Mouse (Mus musculus) liver, postnatal 0 days (tissue): ENCODE data around the gene Pde6h. TPM values are rescaled to one million over a fixed set of nuclear protein-coding genes. Genes with fewer than 3 reads are reported as not detected.
A peak's percentile ranks its signal among the peaks of the same experiment; 100 is the strongest.

Source experiments
- ATAC-seq: fragments of 200-750 bp; cut with Nextera tagmentation; 2 replicates; pipeline ENCODE4 v1.8.0; 2017; ENCODE audit warnings: mild to moderate bottlenecking, moderate library complexity
- DNase-seq: peaks from one replicate; pipeline ENCODE4 v3.0.0-alpha.2; 2016
- H3K27ac ChIP-seq: fragments of 300-500 bp; sonication (generic); 2 replicates; pipeline ENCODE4 v1.5.1; 2014; ENCODE audit warnings: antibody characterized with exemption, moderate library complexity, mild to moderate bottlenecking, low read depth
- H3K27me3 ChIP-seq: fragments of 300-500 bp; sonication (generic); 2 replicates; pipeline ENCODE4 v1.6.1; 2014; ENCODE audit warnings: low read length, control low read depth, mixed read lengths; ENCODE audit not compliant: insufficient read depth
- H3K36me3 ChIP-seq: fragments of 300-500 bp; sonication (generic); replicated peaks from 2 replicates; pipeline ENCODE4 v1.6.1; 2014; ENCODE audit warnings: mild to moderate bottlenecking, control low read depth, low read length, moderate library complexity, mixed read lengths; ENCODE audit not compliant: insufficient read depth
- H3K4me1 ChIP-seq: fragments of 300-500 bp; sonication (generic); 2 replicates; pipeline ENCODE4 v1.6.1; 2014; ENCODE audit warnings: antibody characterized with exemption, mild to moderate bottlenecking, control low read depth; ENCODE audit not compliant: insufficient read depth
- H3K4me2 ChIP-seq: fragments of 300-500 bp; sonication (generic); 2 replicates; pipeline ENCODE4 v1.6.1; 2014; ENCODE audit warnings: low read depth, mild to moderate bottlenecking, low read length, moderate library complexity, mixed read lengths
- H3K4me3 ChIP-seq: fragments of 300-500 bp; sonication (generic); 2 replicates; pipeline ENCODE4 v1.5.1; 2014; ENCODE audit warnings: low read depth, low read length
- H3K9ac ChIP-seq: fragments of 300-500 bp; sonication (generic); replicated peaks from 2 replicates; pipeline ENCODE4 v1.6.1; 2014; ENCODE audit warnings: mild to moderate bottlenecking, moderate library complexity
- H3K9me3 ChIP-seq: fragments of 300-500 bp; sonication (generic); 2 replicates; pipeline ENCODE4 v1.6.1; 2016; ENCODE audit warnings: mild to moderate bottlenecking, control low read depth, low read length, mixed read lengths
- CTCF ChIP-seq: sonication (generic); IDR thresholded peaks from 2 replicates; pipeline ENCODE4 v1.5.1; 2016; ENCODE audit warnings: antibody characterized with exemption, low read depth
- EP300 ChIP-seq: IDR thresholded peaks from 2 replicates; pipeline ENCODE4 v1.6.1; 2016; ENCODE audit warnings: antibody characterized with exemption, low read depth, mild to moderate bottlenecking
- WGBS: fragments of 180-500 bp; shearing (Covaris S2); extraction: QIAGEN DNeasy Blood & Tissue Kit; methylation state at CpG from one replicate; pipeline ENCODE4 v1.1.7; 2014; ENCODE audit not compliant: insufficient replicate concordance; 5-methylcytosine and 5-hydroxymethylcytosine counted together
- polyA plus RNA-seq: library from polyadenylated mRNA; unstranded; fragments of >200 nt; fragmentation: Nextera tagmentation; extraction: Ambion mirVana; gene quantifications from 2 replicates; pipeline ENCODE4 v1.2.1, GENCODE M21; 2015

Gene Pde6h
- polyA plus RNA-seq, 1 experiment from 2014 or later = 0.34 TPM

GRCm38 (mm10) chr6:136999009-136999408, 75.4 kb downstream of the Pde6h start:
- no peak for ATAC-seq
- no peak overlapping the region for H3K4me3 ChIP-seq
- 72% methylated on average over 3 of the region's 3 CpGs for WGBS
- H3K9ac ChIP-seq = no peak overlapping the region
- H3K4me1 ChIP-seq = no peaks in the 10 kb centered on the region
- TF ChIP-seq EP300 (no peak), CTCF (no peak)
- H3K27ac ChIP-seq = no peak overlapping the region
- no peaks in the 10 kb centered on the region for H3K36me3 ChIP-seq
- H3K9me3 ChIP-seq = no peaks in the 10 kb centered on the region
- H3K4me2 ChIP-seq = no peak overlapping the region
- DNase-seq = no peak
- H3K27me3 ChIP-seq = no peaks in the 10 kb centered on the region

DNA sequence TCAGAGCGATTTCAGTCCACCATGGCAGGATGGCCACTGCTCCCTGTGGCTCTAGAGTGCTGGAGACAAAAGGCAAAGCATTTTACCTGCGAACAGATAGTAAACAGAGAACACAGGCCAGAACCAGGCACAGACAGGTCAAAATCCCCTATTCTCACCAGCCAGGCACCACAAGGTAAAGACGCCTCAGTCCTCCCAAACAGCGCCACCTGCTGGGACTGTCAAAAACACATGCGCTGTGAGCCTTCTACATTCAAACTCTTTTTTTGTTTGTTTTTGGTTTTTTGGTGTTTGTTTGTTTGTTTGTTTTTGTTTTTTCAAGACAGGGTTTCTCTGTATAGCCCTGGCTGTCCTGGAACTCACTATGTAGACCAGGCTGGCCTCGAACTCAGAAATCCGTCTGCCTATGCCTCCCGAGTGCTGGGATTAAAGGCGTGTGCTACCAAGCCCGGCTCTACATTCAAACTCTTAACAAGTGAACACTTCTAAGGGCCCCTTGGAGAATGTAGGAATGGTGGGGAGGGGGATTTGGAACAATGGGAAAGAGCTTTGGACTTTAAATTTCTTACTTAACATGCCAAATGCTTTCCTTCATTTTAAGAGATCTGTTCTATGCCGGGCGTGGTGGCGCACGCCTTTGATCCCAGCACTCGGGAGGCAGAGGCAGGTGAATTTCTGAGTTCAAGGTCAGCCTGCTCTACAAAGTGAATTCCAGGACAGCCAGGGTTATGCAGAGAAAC, 76.2 kb downstream of the Pde6h start:
- no peaks in the 10 kb centered on the region for H3K27me3 ChIP-seq
- DNase-seq (peak; percentile 38), ATAC-seq (no peak)
- H3K4me1 ChIP-seq = no peaks in the 10 kb centered on the region
- WGBS = 80% methylated on average over 15 of the region's 15 CpGs
- H3K9me3 ChIP-seq = no peaks in the 10 kb centered on the region
- no peak overlapping the region for H3K4me3 ChIP-seq
- no peak overlapping the region for H3K9ac ChIP-seq
- no peaks in the 10 kb centered on the region for H3K36me3 ChIP-seq
- no peak overlapping the region for H3K27ac ChIP-seq
- H3K4me2 ChIP-seq = no peak overlapping the region
- TF ChIP-seq EP300 (no peak), CTCF (peak; percentile 62)

DNA sequence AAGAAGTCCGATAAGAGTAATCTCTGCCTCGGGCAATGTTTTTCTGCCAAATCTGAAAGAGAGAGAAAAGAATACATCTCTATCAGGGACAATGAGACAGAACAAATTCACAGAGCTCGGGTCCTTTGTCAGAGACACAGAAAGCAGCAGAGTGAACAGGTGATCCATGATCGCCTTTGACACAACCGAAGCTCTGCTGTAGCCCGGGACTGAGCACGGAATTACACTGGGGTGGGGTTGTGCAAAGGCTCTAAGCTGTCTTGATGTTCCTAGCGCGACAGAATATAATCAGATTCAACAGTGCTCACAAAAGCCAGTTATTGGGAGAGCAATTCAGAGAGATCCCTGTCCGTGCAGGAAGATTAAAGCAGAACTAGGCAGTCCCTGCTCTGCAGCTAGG, 77.1 kb downstream of the Pde6h start:
- WGBS = 80% methylated on average over 10 of the region's 10 CpGs
- H3K4me1 ChIP-seq = no peaks in the 10 kb centered on the region
- H3K36me3 ChIP-seq = no peaks in the 10 kb centered on the region

DNA sequence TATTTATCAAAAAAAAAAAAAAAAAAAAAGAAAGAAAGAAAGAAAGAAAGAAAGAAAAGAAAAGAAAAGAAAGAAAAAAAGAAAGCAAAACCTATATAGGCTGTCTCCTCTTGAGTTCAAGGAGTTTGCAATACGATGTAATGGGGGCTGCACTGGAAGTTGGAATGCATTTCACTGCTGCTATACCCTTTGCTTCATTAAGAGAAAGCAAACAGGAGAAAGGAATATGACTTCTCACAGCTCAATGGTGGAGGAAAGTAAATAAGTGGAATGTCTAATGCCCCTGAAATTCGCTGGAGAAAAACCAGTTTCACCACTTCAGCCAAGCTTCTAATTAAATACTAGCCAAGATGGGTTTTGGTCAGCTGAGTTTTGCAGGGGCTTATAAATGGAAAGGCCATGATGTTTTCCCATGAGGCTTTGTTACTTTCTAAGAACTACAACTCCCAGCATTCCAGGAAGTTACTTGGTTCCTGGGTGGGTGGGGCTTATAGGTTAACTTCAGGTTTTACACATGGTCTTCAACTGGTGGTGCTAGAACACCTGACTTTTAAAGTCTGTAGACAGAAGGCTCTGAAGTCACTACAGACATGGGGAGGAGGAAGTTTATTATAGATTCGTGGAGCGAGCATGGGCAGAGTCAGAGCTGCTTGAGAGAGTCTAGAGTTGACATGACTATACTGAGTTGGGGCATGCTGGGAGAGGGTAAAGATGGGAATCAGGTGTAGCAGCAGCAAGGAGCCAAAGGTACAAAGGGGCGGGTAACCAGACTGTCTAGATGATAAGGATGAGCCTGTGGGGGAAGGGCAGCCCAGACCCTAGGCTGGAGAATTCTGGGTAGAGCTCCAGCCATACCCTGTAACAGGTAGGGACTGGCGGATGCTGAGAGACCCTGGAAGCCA, 77.9 kb downstream of the Pde6h start:
- H3K4me2 ChIP-seq = no peak overlapping the region
- no peaks in the 10 kb centered on the region for H3K4me1 ChIP-seq
- no peak overlapping the region for H3K4me3 ChIP-seq
- H3K27ac ChIP-seq = no peak overlapping the region
- WGBS = 68% methylated on average over 6 of the region's 6 CpGs
- no peaks in the 10 kb centered on the region for H3K27me3 ChIP-seq
- H3K9me3 ChIP-seq = no peaks in the 10 kb centered on the region
- H3K36me3 ChIP-seq = no peaks in the 10 kb centered on the region
- no peak overlapping the region for H3K9ac ChIP-seq
- TF ChIP-seq EP300 = no peak
- TF ChIP-seq CTCF = no peak
- DNase-seq (no peak), ATAC-seq (no peak)

More for the DNA sequence above, 77.1 kb downstream of the Pde6h start:
- TF ChIP-seq EP300 = no peak
- no peak for TF ChIP-seq CTCF
- H3K27ac ChIP-seq = no peak overlapping the region
- H3K4me3 ChIP-seq = no peak overlapping the region
- DNase-seq (no peak), ATAC-seq (no peak)
- H3K4me2 ChIP-seq = no peak overlapping the region
- no peak overlapping the region for H3K9ac ChIP-seq
- H3K27me3 ChIP-seq = no peaks in the 10 kb centered on the region
- H3K9me3 ChIP-seq = no peaks in the 10 kb centered on the region

GRCm38 (mm10) chr6:137002169-137002514, 78.5 kb downstream of the Pde6h start:
- no peak overlapping the region for H3K27ac ChIP-seq
- no peaks in the 10 kb centered on the region for H3K4me1 ChIP-seq
- no peak overlapping the region for H3K4me3 ChIP-seq
- no peak overlapping the region for H3K4me2 ChIP-seq
- DNase-seq (no peak), ATAC-seq (no peak)
- TF ChIP-seq CTCF (no peak), EP300 (no peak)
- no peaks in the 10 kb centered on the region for H3K36me3 ChIP-seq
- WGBS = 75% methylated on average over 5 of the region's 5 CpGs
- H3K9me3 ChIP-seq = no peaks in the 10 kb centered on the region
- no peaks in the 10 kb centered on the region for H3K27me3 ChIP-seq
- H3K9ac ChIP-seq = no peak overlapping the region

DNA sequence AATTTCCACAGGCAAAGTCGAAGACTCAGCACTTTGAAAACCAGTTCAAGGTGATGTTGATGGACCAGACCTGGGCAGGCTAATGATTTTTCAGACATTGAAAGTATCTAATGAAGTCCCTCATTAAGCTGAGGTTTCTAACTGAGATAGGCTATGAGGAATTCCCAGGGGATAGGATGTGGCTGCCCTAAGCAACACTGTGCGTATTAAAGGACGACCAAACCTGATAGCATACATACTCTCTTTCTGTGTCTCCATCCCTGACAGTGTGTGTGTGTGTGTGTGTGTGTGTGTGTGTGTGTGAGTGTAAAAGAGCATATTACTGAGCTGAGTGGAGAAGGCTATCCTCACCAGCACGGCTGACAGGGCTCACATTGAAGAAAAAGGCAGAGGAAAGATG, 80.7 kb downstream of the Pde6h start:
- 82% methylated on average over 4 of the region's 4 CpGs for WGBS
- Histone ChIP-seq H3K9me3 (no peaks in the 10 kb centered on the region), H3K9ac (no peak overlapping the region), H3K27me3 (no peaks in the 10 kb centered on the region), H3K27ac (no peak overlapping the region), H3K36me3 (no peaks in the 10 kb centered on the region), H3K4me3 (no peak overlapping the region), H3K4me1 (no peaks in the 10 kb centered on the region), H3K4me2 (no peak overlapping the region)
- DNase-seq (no peak), ATAC-seq (no peak)
- TF ChIP-seq EP300 (no peak), CTCF (no peak)
